Comparison of ENCODE assay signal across 10 mouse cellular contexts in genomic region chr6:8188599-8189233, GRCm38 (mm10). TPM values are rescaled to one million over a fixed set of nuclear protein-coding genes. Genes with fewer than 3 reads are reported as not detected.
A peak's percentile ranks its signal among the peaks of the same experiment; 100 is the strongest.
DNase-seq lines count a peak whose midpoint lies in the region; ATAC-seq and TF ChIP-seq lines count a peak whose summit lies in the region.
"Had no signal": no experiment of that assay in that cellular context is flagged by ENCODE, and none has a peak within 500 bp of the region (broad histone marks: within the 10 kb centered on the region; RNA-seq: fewer than 3 reads in every experiment).

No protein-coding gene starts in this region.

- in situ Hi-C loops in Patski (cut with MboI; ENCODE audit: low pct_unique_long_range_greater_than_20kb): loop anchor here (10.0 kb wide), 1 partner anchor 454 kb away; no protein-coding TSS in a partner anchor

- POLR2A ChIA-PET in Patski (lab: Charles Lee): no interaction called here

- H3K4me3 ChIP-seq in heart, embryonic 12.5 days: no peak overlapping the region
- H3K4me3 ChIP-seq in liver, embryonic 11.5 days (ENCODE audit: low read depth, low read length): no peak overlapping the region
- H3K4me3 ChIP-seq: embryonic facial prominence, embryonic 15.5 days had no signal

- no peak overlapping the region for H3K27ac ChIP-seq in heart, embryonic 12.5 days (ENCODE audit: poor library complexity, severe bottlenecking)
- H3K27ac ChIP-seq in liver, embryonic 11.5 days (ENCODE audit: low read depth, low read length): no peak overlapping the region
- H3K27ac ChIP-seq: embryonic facial prominence, embryonic 15.5 days; macrophage had no signal

- no peak overlapping the region for H3K4me2 ChIP-seq in heart, embryonic 12.5 days
- H3K4me2 ChIP-seq in liver, embryonic 11.5 days: no peak overlapping the region
- H3K4me2 ChIP-seq: embryonic facial prominence, embryonic 15.5 days had no signal

- intact Hi-C loops in heart, postnatal 10 days (cut with DNase I): loop anchor here (1.0 to 5.0 kb wide), 4 partner anchors 122 to 456 kb away; partner anchors contain the start of gene C1galt1

- H3K9me3 ChIP-seq in heart, embryonic 12.5 days (replicated peaks): no peaks in the 10 kb centered on the region
- H3K9me3 ChIP-seq in liver, embryonic 11.5 days (ENCODE audit: control insufficient read depth, low read length): no peaks in the 10 kb centered on the region
- H3K9me3 ChIP-seq: embryonic facial prominence, embryonic 15.5 days had no signal

- no peaks in the 10 kb centered on the region for H3K4me1 ChIP-seq in heart, embryonic 12.5 days (replicated peaks)
- H3K4me1 ChIP-seq in liver, embryonic 11.5 days (replicated peaks; ENCODE audit: control insufficient read depth, insufficient read depth, low read length): no peaks in the 10 kb centered on the region
- H3K4me1 ChIP-seq: embryonic facial prominence, embryonic 15.5 days had no signal

- WGBS in heart, embryonic 12.5 days: 77% methylated on average over 3 of the region's 3 CpGs
- WGBS in liver, embryonic 11.5 days: 89% methylated on average over 3 of the region's 3 CpGs

- CTCF ChIA-PET in Patski (lab: Charles Lee): no interaction called here

- peak; percentile 39 for TF ChIP-seq CTCF in Patski (IDR thresholded peaks at IDR 0.05)

- no peak for ATAC-seq in heart, embryonic 12.5 days (ENCODE audit: insufficient number of reproducible peaks, low FRiP score)
- no peak for ATAC-seq in Patski
- no peak for ATAC-seq in liver, embryonic 11.5 days (replicated peaks; ENCODE audit: low FRiP score)

- H3K36me3 ChIP-seq in heart, embryonic 12.5 days: no peaks in the 10 kb centered on the region
- no peaks in the 10 kb centered on the region for H3K36me3 ChIP-seq in liver, embryonic 11.5 days (ENCODE audit: control insufficient read depth, insufficient read depth, low read length)
- H3K36me3 ChIP-seq: embryonic facial prominence, embryonic 15.5 days had no signal

- no peaks in the 10 kb centered on the region for H3K27me3 ChIP-seq in heart, embryonic 12.5 days (replicated peaks)
- no peaks in the 10 kb centered on the region for H3K27me3 ChIP-seq in Patski
- no peaks in the 10 kb centered on the region for H3K27me3 ChIP-seq in liver, embryonic 11.5 days (replicated peaks; ENCODE audit: control insufficient read depth, insufficient read depth, low read length)
- H3K27me3 ChIP-seq: embryonic facial prominence, embryonic 15.5 days had no signal

- DNase-seq in heart, postnatal 10 days: peak; percentile 26 to 42
- DNase-seq in 416B (ENCODE audit: low read depth): peak; percentile 63
- no peak for DNase-seq in Patski (ENCODE audit: low read depth, low spot score)
- DNase-seq in lung, postnatal 25 days (ENCODE audit: low spot score): peak; percentile 7
- DNase-seq in spleen, adult 12 weeks (ENCODE audit: low spot score): no peak
- DNase-seq in right cerebral cortex, postnatal 10 days (ENCODE audit: low spot score in 2 of 2): no peak
- DNase-seq in liver, embryonic 11.5 days (ENCODE audit: low spot score): no peak

- H3K9ac ChIP-seq in heart, embryonic 12.5 days: no peak overlapping the region
- no peak overlapping the region for H3K9ac ChIP-seq in liver, embryonic 11.5 days (ENCODE audit: low read depth, low read length)
- H3K9ac ChIP-seq: embryonic facial prominence, embryonic 15.5 days had no signal

RNA-seq across cellular contexts. Expression of gene Col28a1, which starts 3.7 kb away (rescaled TPM):
- under 1 TPM; 0.57 to 0.96 TPM for total RNA-seq in heart, postnatal 10 days (2021)
- polyA plus RNA-seq in heart, embryonic 12.5 days (2016; fragmentation: Nextera tagmentation; extraction: Ambion mirVana): 0.09 TPM in 1 of 2 replicates, not detected in the other
- not detected for polyA plus RNA-seq in Patski (2021)
- polyA plus RNA-seq in liver, embryonic 11.5 days (2014; fragmentation: Nextera tagmentation; extraction: Ambion mirVana): not detected in 2 replicates
- polyA plus RNA-seq: macrophage had no signal

RNA-seq across cellular contexts. Expression of gene Mios, which starts 20.3 kb away (rescaled TPM):
- total RNA-seq in heart, postnatal 10 days (2021): 10 to 100 TPM; 21.6 TPM
- 20.4 and 20.6 TPM in 2 replicates for polyA plus RNA-seq in heart, embryonic 12.5 days (2016; fragmentation: Nextera tagmentation; extraction: Ambion mirVana)
- polyA plus RNA-seq in Patski (2021): 9.9 TPM
- polyA plus RNA-seq in liver, embryonic 11.5 days (2014; fragmentation: Nextera tagmentation; extraction: Ambion mirVana): 28.9 and 35.1 TPM in 2 replicates

Comparison
In these comparisons a context has a peak if more than half of its experiments do, and no peak if none do; other contexts are left out.
1. DNase-seq: peak in heart, postnatal 10 days (2 of 2), 416B (single experiment) and lung, postnatal 25 days (single experiment); none in Patski (single experiment), spleen, adult 12 weeks (single experiment), right cerebral cortex, postnatal 10 days (0 of 2) and liver, embryonic 11.5 days (single experiment).